Mouse (Mus musculus) lung, postnatal 0 days (tissue): ENCODE data around the gene Gdi1. TPM values are rescaled to one million over a fixed set of nuclear protein-coding genes. Genes with fewer than 3 reads are reported as not detected.

Experiments used
- ATAC-seq: fragments of 200-750 bp; cut with Nextera tagmentation; 2 replicates; pipeline ENCODE4 v1.8.0; 2017; ENCODE audit warnings: moderate library complexity
- DNase-seq: peaks from one replicate; pipeline ENCODE4 v3.0.0-alpha.2; 2016; ENCODE audit warnings: low spot score
- H3K27ac ChIP-seq: fragments of 300-500 bp; sonication (generic); 2 replicates; pipeline ENCODE4 v1.5.1; 2014; ENCODE audit warnings: antibody characterized with exemption, mild to moderate bottlenecking, low read length, mixed read lengths
- H3K27me3 ChIP-seq: fragments of 300-500 bp; sonication (generic); replicated peaks from 2 replicates; pipeline ENCODE4 v1.6.1; 2014; ENCODE audit warnings: low read length, mixed read lengths; ENCODE audit not compliant: insufficient read depth
- H3K36me3 ChIP-seq: fragments of 300-500 bp; sonication (generic); 2 replicates; pipeline ENCODE4 v1.6.1; 2014; ENCODE audit warnings: low read length, mixed read lengths; ENCODE audit not compliant: insufficient read depth
- H3K4me1 ChIP-seq: fragments of 300-500 bp; sonication (generic); 2 replicates; pipeline ENCODE4 v1.6.1; 2014; ENCODE audit warnings: antibody characterized with exemption, low read depth, low read length, mixed read lengths; ENCODE audit not compliant: insufficient read depth
- H3K4me2 ChIP-seq: fragments of 300-500 bp; sonication (generic); replicated peaks from 2 replicates; pipeline ENCODE4 v1.6.1; 2014; ENCODE audit warnings: low read depth, mild to moderate bottlenecking, low read length, moderate library complexity, mixed read lengths
- H3K4me3 ChIP-seq: fragments of 300-500 bp; sonication (generic); 2 replicates; pipeline ENCODE4 v1.5.1; 2014; ENCODE audit warnings: low read depth, low read length
- H3K9ac ChIP-seq: fragments of 300-500 bp; sonication (generic); replicated peaks from 2 replicates; pipeline ENCODE4 v1.6.1; 2014; ENCODE audit warnings: low read depth, mild to moderate bottlenecking
- H3K9me3 ChIP-seq: fragments of 300-500 bp; sonication (generic); 2 replicates; pipeline ENCODE4 v1.6.1; 2016; ENCODE audit warnings: low read length, mixed read lengths
- EP300 ChIP-seq: IDR thresholded peaks from 2 replicates; pipeline ENCODE4 v1.6.1; 2016; ENCODE audit warnings: antibody characterized with exemption, mild to moderate bottlenecking, control low read depth
- WGBS: fragments of 180-500 bp; shearing (Covaris S2); extraction: QIAGEN DNeasy Blood & Tissue Kit; methylation state at CpG from one replicate; pipeline ENCODE4 v1.1.7; 2014; 5-methylcytosine and 5-hydroxymethylcytosine counted together
- microRNA-seq: library from miRNA; unstranded; fragments of <30 nt; microRNA quantifications from one replicate; pipeline ENCODE4, GENCODE M21; 2016
- polyA plus RNA-seq: library from polyadenylated mRNA; unstranded; fragments of >200 nt; fragmentation: Nextera tagmentation; extraction: Ambion mirVana; gene quantifications from 2 replicates; pipeline ENCODE4 v1.2.1, GENCODE M21; 2015

Gdi1 gene
- polyA plus RNA-seq, 1 experiment from 2014 or later: 96.7 TPM

GRCm38 (mm10) chrX:74359171-74359570 lies 54.4 kb downstream of the Gdi1 start:
- WGBS: 35% methylated on average over 11 of the region's 11 CpGs
- Histone ChIP-seq H3K4me1 (no peaks in the 10 kb centered on the region), H3K4me3 (no peak overlapping the region), H3K9me3 (no peaks in the 10 kb centered on the region), H3K4me2 (no peak overlapping the region), H3K27ac (no peak overlapping the region), H3K27me3 (no peaks in the 10 kb centered on the region), H3K9ac (no peak overlapping the region), H3K36me3 (no peaks in the 10 kb centered on the region)
- no peak for TF ChIP-seq EP300
- DNase-seq (peak; percentile 16), ATAC-seq (peak; percentile 44)

Small RNA genes lying within 50 kb of the gene (microRNA-seq; reads per million reads assigned to microRNA genes)
- gene Mir7091 (not detected), gene Mir7092 (not detected)

Other genes with a start within 250 kb of the Gdi1 start
- gene Opn1mw, start 177.5 kb upstream of the Gdi1 start, polyA plus RNA-seq: not detected in 2 replicates
- gene Mecp2, start 169.6 kb upstream of the Gdi1 start, polyA plus RNA-seq: 9.8 and 10.0 TPM in 2 replicates
- not detected in 2 replicates for gene Tex28, start 137.2 kb upstream of the Gdi1 start, polyA plus RNA-seq
- not detected in 2 replicates for gene Tktl1, start 127.7 kb upstream of the Gdi1 start, polyA plus RNA-seq
- 171 and 179 TPM in 2 replicates for gene Flna, start 55.2 kb upstream of the Gdi1 start, polyA plus RNA-seq
- gene Emd, start 50.3 kb upstream of the Gdi1 start, polyA plus RNA-seq: 16.1 and 18.6 TPM in 2 replicates
- 661 and 759 TPM in 2 replicates for gene Rpl10, start 34.2 kb upstream of the Gdi1 start, polyA plus RNA-seq
- gene Taz, start 23.1 kb upstream of the Gdi1 start, polyA plus RNA-seq: 82.7 and 84.9 TPM in 2 replicates
- 27.7 and 33.0 TPM in 2 replicates for gene Dnase1l1, start 22.7 kb upstream of the Gdi1 start, polyA plus RNA-seq
- gene Atp6ap1, start 7.9 kb upstream of the Gdi1 start, polyA plus RNA-seq: 129 and 140 TPM in 2 replicates
- 47.1 and 49.6 TPM in 2 replicates for gene Fam50a, start 8.0 kb downstream of the Gdi1 start, polyA plus RNA-seq
- gene Plxna3, start 24.1 kb downstream of the Gdi1 start, polyA plus RNA-seq: 1.6 and 1.7 TPM in 2 replicates
- gene Lage3, start 48.6 kb downstream of the Gdi1 start, polyA plus RNA-seq: 75.0 and 82.6 TPM in 2 replicates
- gene Ubl4a, start 68.2 kb downstream of the Gdi1 start, polyA plus RNA-seq: 53.0 and 56.2 TPM in 2 replicates
- gene Slc10a3, start 68.4 kb downstream of the Gdi1 start, polyA plus RNA-seq: 25.0 and 25.6 TPM in 2 replicates
- gene Fam3a, start 88.3 kb downstream of the Gdi1 start, polyA plus RNA-seq: 36.9 and 42.9 TPM in 2 replicates
- gene Ikbkg, start 88.3 kb downstream of the Gdi1 start, polyA plus RNA-seq: 15.1 and 16.6 TPM in 2 replicates
- gene G6pdx, start 124.2 kb downstream of the Gdi1 start, polyA plus RNA-seq: 24.9 and 27.6 TPM in 2 replicates
- gene Gm6880, start 176.4 kb downstream of the Gdi1 start, polyA plus RNA-seq: not detected in 2 replicates